ENCODE assay signal across 8 mouse cellular contexts in the genomic region with DNA sequence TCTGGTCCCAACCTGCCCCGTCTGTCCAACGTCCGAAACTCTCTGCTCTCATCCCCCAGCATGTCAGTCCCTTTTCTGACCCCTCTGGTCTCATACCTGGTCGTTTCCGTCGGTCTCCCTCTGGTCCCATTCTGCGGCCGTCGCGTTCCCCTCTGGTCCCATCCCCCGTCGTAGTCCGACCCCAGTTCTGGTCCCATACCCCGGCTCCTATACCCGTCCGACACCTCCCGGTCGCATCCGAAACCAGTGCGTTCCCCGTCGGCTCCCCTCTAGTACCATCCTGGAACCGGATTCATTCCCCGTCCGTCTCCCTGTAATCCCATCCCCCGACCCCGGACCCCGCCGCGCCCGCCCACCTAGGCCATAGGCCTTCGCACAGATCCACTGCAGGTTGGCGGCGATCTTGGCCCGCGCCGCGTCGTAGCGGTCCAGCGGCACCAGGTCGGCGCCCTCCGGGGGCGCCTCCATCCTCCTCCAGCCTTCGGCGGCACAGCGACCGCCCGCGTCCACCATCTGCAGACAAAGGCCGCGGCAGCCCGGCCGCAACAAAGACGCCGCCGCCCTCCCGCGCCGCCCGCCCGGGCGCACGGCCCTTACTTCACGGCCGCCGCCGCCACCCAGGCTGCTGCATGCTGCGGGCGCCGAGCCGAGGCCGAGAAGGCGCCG. TPM values are rescaled to one million over a fixed set of nuclear protein-coding genes. Genes with fewer than 3 reads are reported as not detected.
DNase-seq lines count a peak whose midpoint lies in the region; ATAC-seq and TF ChIP-seq lines count a peak whose summit lies in the region.

No protein-coding gene starts in this region.

- DNase-seq in gastrocnemius, adult 2 months: no peak
- no peak for DNase-seq in gastrocnemius, adult 8-10 months (ENCODE audit: low spot score in 2 of 2)
- DNase-seq in 3134 (ENCODE audit: extremely low read depth, insufficient read length, low spot score): peak; percentile 57
- peak; percentile 4 for DNase-seq in brain, embryonic 18.5 days (ENCODE audit: low read depth, low spot score)
- peak; percentile 61 for DNase-seq in limb, embryonic 11.5 days (ENCODE audit: low spot score)
- peak; percentile 4 for DNase-seq in midbrain, postnatal 0 days (ENCODE audit: low spot score)
- DNase-seq in Muller cell, postnatal 12 days (ENCODE audit: inconsistent ontology term): no peak

- H3K4me3 ChIP-seq in gastrocnemius, adult 2 months: peak overlapping the region; percentile 94
- H3K4me3 ChIP-seq in heart, embryonic 13.5 days: peak overlapping the region; percentile 96
- H3K4me3 ChIP-seq in limb, embryonic 11.5 days (ENCODE audit: low read depth, low read length): peak overlapping the region; percentile 86
- peak overlapping the region; percentile 96 for H3K4me3 ChIP-seq in midbrain, postnatal 0 days (ENCODE audit: low read depth, low read length)

- peaks cover 52% of the 10 kb centered on the region for H3K4me1 ChIP-seq in heart, embryonic 13.5 days
- H3K4me1 ChIP-seq in limb, embryonic 11.5 days (ENCODE audit: control insufficient read depth, insufficient read depth, low read length): peaks cover 12% of the 10 kb centered on the region
- H3K4me1 ChIP-seq in midbrain, postnatal 0 days (ENCODE audit: insufficient read depth, low read length): peaks cover 27% of the 10 kb centered on the region; the same call in 1 of the 2 replicates

- WGBS in heart, embryonic 13.5 days: under 1% methylated on average over 76 of the region's 76 CpGs
- WGBS in limb, embryonic 11.5 days: under 1% methylated on average over 76 of the region's 76 CpGs
- 1% methylated on average over 65 of the region's 76 CpGs for WGBS in midbrain, postnatal 0 days

- no peak for ATAC-seq in heart, embryonic 13.5 days (ENCODE audit: extremely low read depth, insufficient number of reproducible peaks, low FRiP score, low TSS enrichment)
- ATAC-seq in limb, embryonic 11.5 days (ENCODE audit: insufficient number of reproducible peaks, low FRiP score, low TSS enrichment, low read depth): peak; percentile 15; the same call in 1 of the 2 replicates
- ATAC-seq in midbrain, postnatal 0 days (ENCODE audit: low FRiP score): peak; percentile 3

- TF ChIP-seq CTCF in gastrocnemius, adult 2 months (IDR thresholded peaks at IDR 0.05): no peak
- TF ChIP-seq CTCF in midbrain, postnatal 0 days (IDR thresholded peaks at IDR 0.05): no peak

- H3K9me3 ChIP-seq in heart, embryonic 13.5 days: no peaks in the 10 kb centered on the region
- H3K9me3 ChIP-seq in limb, embryonic 11.5 days (ENCODE audit: control insufficient read depth, low read length): no peaks in the 10 kb centered on the region
- H3K9me3 ChIP-seq in midbrain, postnatal 0 days (ENCODE audit: low read length): no peaks in the 10 kb centered on the region

- peak overlapping the region; percentile 98 for H3K9ac ChIP-seq in heart, embryonic 13.5 days
- peak overlapping the region; percentile 97 for H3K9ac ChIP-seq in limb, embryonic 11.5 days (ENCODE audit: low read length)
- H3K9ac ChIP-seq in midbrain, postnatal 0 days (replicated peaks; ENCODE audit: low read length, poor library complexity, severe bottlenecking): peak overlapping the region; percentile 94

- H3K4me2 ChIP-seq in heart, embryonic 13.5 days: peak overlapping the region; percentile 97
- peak overlapping the region; percentile 83 for H3K4me2 ChIP-seq in limb, embryonic 11.5 days (ENCODE audit: low read depth, severe bottlenecking)
- H3K4me2 ChIP-seq in midbrain, postnatal 0 days (ENCODE audit: low read depth, low read length, poor library complexity, severe bottlenecking): peak overlapping the region; percentile 78

- H3K27ac ChIP-seq in gastrocnemius, adult 2 months: peak overlapping the region; percentile 91
- peak overlapping the region; percentile 89 for H3K27ac ChIP-seq in heart, embryonic 13.5 days (replicated peaks)
- H3K27ac ChIP-seq in limb, embryonic 11.5 days (replicated peaks; ENCODE audit: low read depth, low read length): peak overlapping the region; percentile 78
- H3K27ac ChIP-seq in midbrain, postnatal 0 days (ENCODE audit: low read depth, low read length): peak overlapping the region; percentile 94

- intact Hi-C loops in gastrocnemius, adult 2 months (cut with DNase I): loop anchor here (5.0 kb wide), 1 partner anchor 35 kb away; no protein-coding TSS in a partner anchor

- no peaks in the 10 kb centered on the region for H3K27me3 ChIP-seq in heart, embryonic 13.5 days (replicated peaks)
- no peaks in the 10 kb centered on the region for H3K27me3 ChIP-seq in limb, embryonic 11.5 days (ENCODE audit: control insufficient read depth, insufficient read depth, low read length)
- no peaks in the 10 kb centered on the region for H3K27me3 ChIP-seq in midbrain, postnatal 0 days (ENCODE audit: insufficient read depth, low read length)

- no peaks in the 10 kb centered on the region for H3K36me3 ChIP-seq in heart, embryonic 13.5 days
- H3K36me3 ChIP-seq in limb, embryonic 11.5 days (ENCODE audit: control insufficient read depth, insufficient read depth, low read length): no peaks in the 10 kb centered on the region
- no peaks in the 10 kb centered on the region for H3K36me3 ChIP-seq in midbrain, postnatal 0 days (ENCODE audit: insufficient read depth, low read length)

RNA-seq across cellular contexts. Expression of gene Camsap1, which starts 0.5 kb away (rescaled TPM):
- total RNA-seq in gastrocnemius, adult 2 months (2021): 10 to 100 TPM; 43.7 to 55.7 TPM
- 10 to 100 TPM; 49.2 to 59.3 (median 51.8) TPM for total RNA-seq in gastrocnemius, adult 8-10 months (2022)
- 6.6 and 11.6 TPM in 2 replicates for polyA plus RNA-seq in heart, embryonic 13.5 days (2015; fragmentation: Nextera tagmentation; extraction: Ambion mirVana)
- 29.5 and 36.8 TPM in 2 replicates for polyA plus RNA-seq in limb, embryonic 11.5 days (2014; fragmentation: Nextera tagmentation; extraction: Ambion mirVana)
- 141 and 157 TPM in 2 replicates for total RNA-seq in midbrain, postnatal 0 days (2014; rRNA removed)
- 57.5 and 61.3 TPM in 2 replicates for polyA plus RNA-seq in midbrain, postnatal 0 days (2015; fragmentation: Nextera tagmentation; extraction: Ambion mirVana)

RNA-seq across cellular contexts. Expression of gene Ubac1, which starts 39.0 kb away (rescaled TPM):
- 100 to 1,000 TPM; 223 to 239 TPM for total RNA-seq in gastrocnemius, adult 2 months (2021)
- total RNA-seq in gastrocnemius, adult 8-10 months (2022): 100 to 1,000 TPM; 223 to 283 (median 240) TPM
- 97.0 and 111 TPM in 2 replicates for polyA plus RNA-seq in heart, embryonic 13.5 days (2015; fragmentation: Nextera tagmentation; extraction: Ambion mirVana)
- polyA plus RNA-seq in limb, embryonic 11.5 days (2014; fragmentation: Nextera tagmentation; extraction: Ambion mirVana): 98.7 and 110 TPM in 2 replicates
- total RNA-seq in midbrain, postnatal 0 days (2014; rRNA removed): 100 and 123 TPM in 2 replicates
- polyA plus RNA-seq in midbrain, postnatal 0 days (2015; fragmentation: Nextera tagmentation; extraction: Ambion mirVana): 151 and 158 TPM in 2 replicates

Comparison
In these comparisons a context has a peak if more than half of its experiments do, and no peak if none do; other contexts are left out.
1. DNase-seq: peak in 3134 (single experiment), brain, embryonic 18.5 days (single experiment), limb, embryonic 11.5 days (single experiment) and midbrain, postnatal 0 days (single experiment); none in gastrocnemius, adult 2 months (single experiment), gastrocnemius, adult 8-10 months (0 of 2) and Muller cell, postnatal 12 days (single experiment).
2. Peak in every context shown above with its lines, with median percentiles within 50 percentile points of each other: H3K27ac ChIP-seq, H3K4me3 ChIP-seq, H3K4me2 ChIP-seq and H3K9ac ChIP-seq.